Mouse (Mus musculus): ENCODE data around the gene Sel1l3.

Gene Sel1l3

GRCm38 (mm10) chr5:53140158-53140927, 73.4 kb downstream of the Sel1l3 start:
- no peak for DNase-seq (ENCODE audit: low spot score)

GRCm38 (mm10) chr5:53139566-53139965, 74.2 kb downstream of the Sel1l3 start:
- no peak for DNase-seq (ENCODE audit: low spot score)

GRCm38 (mm10) chr5:53139140-53139539, 74.6 kb downstream of the Sel1l3 start:
- DNase-seq (ENCODE audit: low spot score): no peak

GRCm38 (mm10) chr5:53138025-53138424, 75.7 kb downstream of the Sel1l3 start:
- no peak for DNase-seq (ENCODE audit: low spot score)

- no peak for DNase-seq (ENCODE audit: low spot score)
Measured at GRCm38 (mm10) chr5:53135984-53136383, 77.7 kb downstream of the Sel1l3 start.

- DNase-seq (ENCODE audit: low spot score): no peak
Measured at GRCm38 (mm10) chr5:53134003-53134402, 79.7 kb downstream of the Sel1l3 start.

- DNase-seq (ENCODE audit: low spot score): no peak
Measured at GRCm38 (mm10) chr5:53124701-53125100, 89.0 kb downstream of the Sel1l3 start.

- no peak for DNase-seq (ENCODE audit: low spot score)
Measured at GRCm38 (mm10) chr5:53123525-53124286, 90.0 kb downstream of the Sel1l3 start.

- no peak for DNase-seq (ENCODE audit: low spot score)
Measured at GRCm38 (mm10) chr5:53119689-53120088, 94.0 kb downstream of the Sel1l3 start.

- DNase-seq (ENCODE audit: low spot score): no peak
Measured at GRCm38 (mm10) chr5:53118212-53118611, 95.5 kb downstream of the Sel1l3 start.

GRCm38 (mm10) chr5:53114616-53115267, 99.0 kb downstream of the Sel1l3 start:
- no peak for DNase-seq (ENCODE audit: low spot score)

GRCm38 (mm10) chr5:53112942-53113341, 100.8 kb downstream of the Sel1l3 start:
- no peak for DNase-seq (ENCODE audit: low spot score)

GRCm38 (mm10) chr5:53111036-53111435, 102.7 kb downstream of the Sel1l3 start:
- DNase-seq (ENCODE audit: low spot score): no peak

- DNase-seq (ENCODE audit: low spot score): no peak
Measured at GRCm38 (mm10) chr5:53110225-53110624, 103.5 kb downstream of the Sel1l3 start.

GRCm38 (mm10) chr5:53108668-53109067, 105.1 kb downstream of the Sel1l3 start:
- DNase-seq (ENCODE audit: low spot score): no peak

- DNase-seq (ENCODE audit: low spot score): no peak
Measured at GRCm38 (mm10) chr5:53108026-53108425, 105.7 kb downstream of the Sel1l3 start.

- DNase-seq (ENCODE audit: low spot score): no peak
Measured at GRCm38 (mm10) chr5:53106731-53107130, 107.0 kb downstream of the Sel1l3 start.

- no peak for DNase-seq (ENCODE audit: low spot score)
Measured at GRCm38 (mm10) chr5:53106125-53106524, 107.6 kb downstream of the Sel1l3 start.

- DNase-seq (ENCODE audit: low spot score): no peak
Measured at GRCm38 (mm10) chr5:53105716-53106115, 108.0 kb downstream of the Sel1l3 start.

GRCm38 (mm10) chr5:53104177-53104855, 109.4 kb downstream of the Sel1l3 start:
- no peak for DNase-seq (ENCODE audit: low spot score)

- no peak for DNase-seq (ENCODE audit: low spot score)
Measured at GRCm38 (mm10) chr5:53101848-53102473, 111.8 kb downstream of the Sel1l3 start.

- DNase-seq (ENCODE audit: low spot score): no peak
Measured at GRCm38 (mm10) chr5:53091331-53091730, 122.4 kb downstream of the Sel1l3 start.
